Mouse (Mus musculus) heart, adult 11 months (tissue): ENCODE measurements around the gene Tnxb.
"Not testable (repeated sequence)": the region's sequence is repeated elsewhere in the genome, so short reads cannot be mapped to it uniquely, and the experiment has no call there.

Experiments used
- DNase-seq: peaks from one replicate; pipeline ENCODE4 v3.0.0; 2022

Tnxb gene

DNA sequence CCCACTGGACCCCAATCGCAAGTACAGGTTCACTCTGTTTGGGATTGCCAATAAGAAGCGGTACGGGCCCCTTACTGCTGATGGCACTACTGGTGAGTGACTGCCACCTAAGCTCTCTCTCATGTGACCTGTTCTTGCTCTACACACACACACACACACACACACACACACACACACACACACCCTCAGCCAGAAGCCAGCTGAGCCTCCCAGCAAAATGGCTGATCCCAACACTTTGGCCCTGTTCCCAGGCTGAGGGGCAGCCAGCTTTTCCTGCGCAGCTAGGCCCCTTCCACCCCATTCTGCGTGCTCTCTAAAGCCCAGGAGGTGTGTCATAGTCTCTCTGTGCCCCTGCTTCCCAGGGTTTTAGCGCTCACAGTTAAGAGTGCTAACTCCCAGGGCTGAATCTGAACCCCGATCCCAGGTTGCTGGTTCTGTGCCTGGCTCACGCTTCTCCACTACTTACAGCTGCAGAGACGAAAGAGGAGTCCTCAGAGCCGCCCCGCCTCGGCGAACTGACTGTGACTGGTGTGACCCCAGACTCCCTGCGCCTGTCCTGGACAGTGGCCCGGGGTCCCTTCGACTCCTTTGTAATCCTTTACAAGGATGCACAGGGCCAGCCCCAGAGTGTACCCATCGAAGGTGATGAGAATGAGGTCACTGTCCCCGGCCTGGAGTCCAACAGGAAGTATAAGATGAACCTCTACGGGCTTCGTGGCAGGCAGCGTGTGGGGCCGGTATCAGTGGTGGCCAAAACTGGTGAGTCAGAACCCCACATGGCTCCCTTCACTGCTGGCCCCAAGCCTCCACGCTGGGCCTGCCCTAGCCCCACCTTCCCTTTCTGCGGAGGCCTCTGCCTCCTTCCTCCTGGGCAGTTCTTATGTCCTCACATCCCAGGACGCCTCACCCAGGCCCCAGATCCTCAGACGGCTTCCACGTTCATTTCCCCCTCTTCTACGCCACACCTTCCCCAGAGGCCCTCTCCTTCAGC, 15.1 kb downstream of the Tnxb start:
- DNase-seq: peak; percentile 98

DNA sequence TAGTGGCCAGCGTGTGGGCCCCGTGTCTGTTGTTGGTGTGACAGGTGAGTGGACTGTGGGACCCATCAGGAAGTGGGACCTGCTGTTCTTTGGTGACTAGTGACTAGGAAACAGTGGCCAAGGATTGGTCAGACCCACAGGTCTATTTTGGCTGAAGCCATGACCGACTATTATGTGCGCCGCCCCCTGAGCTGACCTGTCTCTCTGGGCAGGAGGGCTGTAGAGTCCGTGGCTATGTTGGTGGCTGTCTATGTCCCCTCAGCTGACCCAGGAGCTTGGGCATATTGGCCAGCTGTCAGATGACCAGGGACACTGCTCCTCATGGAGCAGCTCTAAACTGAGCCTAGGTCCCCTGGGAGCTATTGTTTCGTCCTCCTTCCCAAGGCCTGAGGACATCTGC, 18.6 kb downstream of the Tnxb start:
- peak; percentile 92 for DNase-seq

DNA sequence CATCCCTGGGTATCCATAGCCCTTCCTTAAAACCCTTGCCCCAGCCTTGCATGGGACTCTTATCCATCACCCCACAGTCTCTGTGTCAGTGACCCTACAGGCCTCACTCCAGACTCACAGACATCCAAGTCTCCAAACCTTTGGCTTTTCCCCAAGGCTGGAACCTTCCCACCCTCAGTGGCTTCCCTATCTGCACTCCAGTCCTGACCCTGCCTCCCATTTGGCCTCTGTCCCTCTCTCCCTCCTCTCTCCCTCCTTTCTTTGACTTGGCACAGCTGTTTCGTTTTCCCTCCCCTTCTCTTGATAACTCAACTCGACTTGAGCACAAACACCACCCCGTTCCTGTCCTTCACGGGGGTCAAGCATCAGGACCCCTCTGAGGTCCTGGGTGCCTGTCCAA, 20.1 kb downstream of the Tnxb start:
- DNase-seq: peak; percentile 99

DNA sequence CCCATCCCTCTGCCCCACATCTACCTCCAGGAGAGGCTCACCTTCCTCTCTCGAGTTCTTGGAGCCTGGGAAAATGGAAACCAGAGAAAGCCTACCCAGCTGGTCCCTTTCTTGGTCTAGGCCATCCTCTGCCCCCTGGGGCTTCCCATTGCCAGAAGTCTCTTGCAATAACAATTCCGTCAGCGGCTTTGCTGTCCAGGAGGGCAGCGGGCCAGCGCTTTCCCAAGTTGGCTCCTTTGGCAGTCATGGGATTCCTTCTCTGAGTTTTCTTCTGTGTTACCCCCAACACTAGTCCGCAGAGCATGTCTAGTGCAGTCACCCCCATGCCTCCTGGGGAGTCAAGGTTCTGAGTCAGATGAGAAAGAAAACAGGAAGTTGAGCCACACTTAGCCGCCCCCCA, 22.6 kb downstream of the Tnxb start:
- DNase-seq: peak; percentile 99

DNA sequence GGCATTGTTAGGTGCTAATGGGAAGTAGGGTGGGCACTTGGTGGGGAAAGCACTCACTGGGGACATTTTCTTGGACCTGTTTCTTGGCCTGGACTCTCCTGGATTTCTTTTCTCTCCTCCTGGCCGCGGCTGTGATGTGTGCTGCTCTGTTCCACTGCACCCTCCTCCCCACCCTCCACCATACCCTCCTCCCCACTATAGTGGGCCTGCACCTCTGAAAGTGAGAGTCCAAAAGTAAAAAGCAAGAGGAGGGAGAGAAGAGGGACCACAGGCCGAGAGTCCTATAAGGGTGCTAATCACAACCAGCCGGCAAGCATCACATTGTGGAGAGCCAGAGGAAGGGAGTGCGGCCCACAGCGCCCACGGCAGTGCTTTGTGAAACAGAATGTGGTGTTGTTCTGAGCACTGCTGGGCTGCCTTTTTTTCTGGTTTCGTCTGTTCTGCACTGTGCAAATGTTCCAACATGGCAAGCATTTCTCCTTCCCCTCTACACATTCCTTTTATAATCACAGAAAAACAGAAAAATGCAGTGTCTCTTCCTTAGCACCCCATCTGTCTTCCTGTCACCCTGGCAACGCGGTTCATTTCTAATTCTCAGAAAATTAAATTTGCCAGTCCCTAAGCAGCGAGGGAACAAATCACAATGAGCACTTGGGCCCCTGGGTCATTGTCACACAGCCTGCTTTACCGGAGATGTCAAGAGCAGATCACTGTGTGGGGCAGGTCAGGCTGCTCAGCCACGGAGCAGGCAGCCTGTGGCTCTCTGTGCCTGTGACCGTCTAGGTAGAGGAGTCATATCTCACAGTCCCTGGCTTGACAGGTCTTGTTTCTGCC, 29.5 kb downstream of the Tnxb start:
- DNase-seq: no peak

DNA sequence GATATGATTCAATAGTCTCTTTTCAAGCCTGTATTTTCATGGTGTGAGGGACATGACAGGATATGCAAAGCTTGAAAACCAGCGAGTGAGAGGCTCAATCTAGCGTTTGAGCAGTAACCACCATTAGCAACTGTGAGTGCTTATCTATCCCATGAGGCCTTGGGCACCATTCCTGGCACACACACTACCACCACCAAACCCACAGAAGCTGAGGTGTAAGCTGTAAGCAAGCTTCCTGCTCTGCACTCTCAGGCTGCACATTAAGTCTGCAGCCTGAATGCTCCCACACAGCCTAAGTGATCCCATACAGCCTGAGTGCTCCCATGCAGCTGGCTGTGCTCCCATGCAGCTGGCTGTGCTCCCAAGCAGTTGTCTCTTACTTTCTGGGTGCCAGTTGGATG, 30.3 kb downstream of the Tnxb start:
- DNase-seq: no peak

DNA sequence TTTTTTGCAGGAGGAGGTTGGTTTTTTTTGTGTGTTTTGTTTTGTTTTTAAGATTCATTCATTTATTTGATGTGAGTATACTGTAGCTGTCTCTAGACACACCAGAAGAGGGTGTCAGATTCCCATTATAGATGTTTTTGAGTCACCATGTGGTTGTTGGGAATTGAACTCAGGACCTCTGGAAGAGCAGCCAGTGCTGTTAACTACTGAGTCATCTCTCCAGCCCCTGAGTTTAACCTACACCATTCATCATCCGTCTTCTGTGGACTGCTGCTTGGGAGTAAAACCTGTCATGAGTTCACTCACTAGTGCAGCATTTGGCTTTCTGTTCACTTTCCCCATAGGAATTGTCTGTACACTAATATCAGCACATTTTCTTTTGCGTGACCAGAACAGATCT, 36.1 kb downstream of the Tnxb start:
- not testable (repeated sequence) for DNase-seq

DNA sequence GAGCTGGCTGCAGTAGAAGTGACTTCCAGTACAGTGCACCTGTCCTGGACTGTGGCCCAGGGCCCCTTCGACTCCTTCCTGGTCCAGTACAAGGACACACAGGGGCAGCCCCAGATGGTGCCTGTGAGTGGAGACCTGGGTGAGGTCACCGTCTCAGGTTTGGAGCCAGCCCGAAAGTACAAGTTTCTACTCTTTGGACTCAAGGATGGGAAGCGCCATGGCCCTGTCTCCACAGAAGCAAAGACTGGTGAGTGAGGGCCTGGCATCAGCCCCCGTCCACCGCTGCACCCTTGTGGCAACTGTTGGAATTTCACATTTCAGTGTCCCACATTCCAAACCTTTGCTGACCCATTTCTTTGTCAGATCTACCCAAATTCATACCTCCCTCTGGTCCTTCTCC, 42.6 kb downstream of the Tnxb start:
- DNase-seq: peak; percentile 94

DNA sequence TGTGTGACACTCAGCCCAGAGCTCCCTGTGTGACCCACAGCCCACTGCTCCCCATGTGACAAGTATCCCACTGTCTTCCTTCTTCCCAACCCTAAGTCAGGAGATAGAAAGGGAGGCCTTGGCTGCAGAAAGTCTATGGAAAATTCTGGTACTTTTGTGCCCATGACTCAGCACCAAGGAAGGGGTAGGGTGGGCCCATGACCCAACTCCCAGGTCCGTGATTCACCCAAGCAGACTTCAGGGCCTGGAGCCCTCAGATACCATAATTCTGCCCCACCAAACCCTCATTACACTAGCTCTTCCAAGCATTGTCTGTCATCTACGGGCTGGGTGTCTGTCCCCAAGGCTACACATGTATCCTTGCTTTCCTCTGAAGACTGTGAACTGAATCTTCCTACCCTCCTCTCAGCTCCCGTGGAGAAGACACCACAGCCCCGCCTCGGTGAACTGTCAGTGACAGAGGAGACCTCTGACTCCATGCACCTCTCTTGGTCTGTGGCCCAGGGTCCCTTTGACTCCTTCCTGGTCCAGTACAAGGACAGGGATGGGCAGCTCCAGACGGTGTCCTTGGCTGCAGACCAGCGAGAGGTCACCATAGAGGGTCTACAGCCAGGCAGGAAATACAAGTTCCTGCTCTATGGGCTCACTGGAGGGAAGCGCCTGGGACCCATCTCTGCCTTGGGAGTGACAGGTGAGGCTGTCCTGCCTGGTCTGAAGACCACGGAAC, 44.0 kb downstream of the Tnxb start:
- not testable (repeated sequence) for DNase-seq

DNA sequence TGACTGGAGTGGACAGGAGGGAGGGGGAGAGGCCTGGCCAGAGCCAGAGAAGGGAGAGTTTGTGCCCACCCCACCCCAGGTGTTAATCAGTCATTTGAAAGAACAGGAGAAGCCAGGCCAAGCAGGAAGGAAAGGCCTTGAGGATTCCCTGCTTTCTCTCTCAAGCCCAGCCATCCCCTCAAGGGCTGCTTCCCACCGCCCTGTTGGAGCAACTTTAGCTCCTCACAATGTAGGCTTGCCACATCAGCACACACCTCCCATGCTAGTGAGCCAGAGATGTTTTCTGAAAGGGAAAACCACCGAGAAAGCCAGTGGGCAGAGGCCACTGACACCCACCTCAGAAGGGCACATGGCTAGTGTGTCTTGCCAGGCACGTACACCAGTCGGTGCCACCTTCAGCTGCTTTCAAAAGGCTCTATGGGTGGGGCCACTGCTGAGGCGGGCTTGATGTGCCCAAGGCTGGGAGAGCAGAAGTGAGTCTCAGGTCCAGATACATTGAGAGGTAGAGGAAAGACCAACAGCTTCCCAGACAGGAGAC, 44.6 kb downstream of the Tnxb start:
- not testable (repeated sequence) for DNase-seq

DNA sequence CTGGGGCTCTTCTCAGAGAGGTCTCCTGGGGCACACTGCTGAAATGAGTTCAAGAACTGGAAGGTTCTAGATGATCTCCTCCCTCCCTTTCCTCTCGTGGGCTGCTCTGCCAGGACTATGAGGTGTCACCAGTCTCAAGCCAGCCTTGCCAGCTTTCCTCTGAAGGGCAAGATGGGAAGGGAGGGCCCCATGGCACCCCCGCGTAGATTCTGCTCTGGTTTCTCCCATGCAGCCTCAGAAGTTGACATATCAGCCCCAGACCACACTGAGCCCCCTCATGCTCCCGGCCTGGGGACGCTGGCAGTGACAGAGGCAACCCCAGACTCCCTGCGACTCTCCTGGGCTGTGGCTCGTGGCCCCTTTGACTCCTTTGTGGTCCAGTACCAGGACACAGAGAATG, 45.1 kb downstream of the Tnxb start:
- not testable (repeated sequence) for DNase-seq

DNA sequence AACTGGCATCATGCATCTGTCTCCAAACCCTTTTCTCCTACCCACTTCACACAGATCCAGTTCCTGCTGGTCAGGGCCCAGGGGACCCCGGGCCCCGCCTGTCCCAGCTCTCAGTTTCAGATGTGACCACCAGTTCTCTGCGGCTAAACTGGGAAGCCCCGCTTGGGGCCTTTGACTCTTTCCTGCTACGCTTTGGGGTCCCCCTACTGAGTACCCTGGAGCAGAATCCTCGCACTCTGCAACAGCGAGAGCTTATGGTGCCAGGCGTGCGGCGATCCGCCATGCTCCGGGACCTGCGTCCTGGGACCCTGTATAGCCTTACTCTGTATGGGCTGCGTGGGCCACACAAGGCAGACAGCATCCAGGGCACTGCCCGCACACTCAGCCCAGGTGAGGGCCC, 45.9 kb downstream of the Tnxb start:
- no peak for DNase-seq

DNA sequence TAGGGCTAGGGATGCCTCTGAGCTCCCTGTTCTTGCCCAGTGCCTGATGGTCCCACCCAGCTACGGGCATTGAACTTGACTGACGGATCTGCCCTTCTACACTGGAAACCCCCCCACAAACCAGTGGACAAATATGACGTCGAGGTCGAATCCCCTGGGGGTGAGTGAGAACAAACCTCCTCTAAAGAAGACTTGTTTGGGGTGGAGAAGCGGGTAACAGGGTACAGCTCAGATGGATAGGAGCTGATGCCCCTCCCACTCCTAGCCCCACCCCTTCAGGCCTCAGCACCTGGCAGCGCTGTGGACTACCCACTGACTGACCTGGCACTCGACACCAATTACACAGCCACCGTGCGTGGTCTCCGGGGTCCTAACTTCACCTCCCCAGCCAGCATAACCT, 47.1 kb downstream of the Tnxb start:
- DNase-seq: no peak

DNA sequence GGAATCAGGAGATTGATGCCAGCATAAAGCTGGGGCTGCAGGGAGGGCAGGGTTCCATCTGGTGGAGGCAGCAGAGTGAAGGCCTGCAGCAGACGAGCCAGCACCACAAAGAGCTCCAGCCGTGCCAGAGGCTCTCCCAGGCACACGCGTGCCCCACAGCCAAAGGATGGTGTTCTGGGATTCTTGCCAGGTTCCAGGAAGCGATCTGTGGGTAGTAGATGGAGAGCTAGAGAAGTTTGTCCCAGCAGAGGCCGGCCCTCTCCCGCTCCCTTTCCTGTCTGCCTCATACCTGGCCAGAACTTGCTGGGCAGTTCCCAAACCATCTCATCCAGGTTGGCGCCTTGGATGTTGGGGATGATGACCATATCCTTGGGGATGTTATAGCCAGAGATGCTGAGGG, 49.6 kb downstream of the Tnxb start:
- DNase-seq: not testable (repeated sequence)

DNA sequence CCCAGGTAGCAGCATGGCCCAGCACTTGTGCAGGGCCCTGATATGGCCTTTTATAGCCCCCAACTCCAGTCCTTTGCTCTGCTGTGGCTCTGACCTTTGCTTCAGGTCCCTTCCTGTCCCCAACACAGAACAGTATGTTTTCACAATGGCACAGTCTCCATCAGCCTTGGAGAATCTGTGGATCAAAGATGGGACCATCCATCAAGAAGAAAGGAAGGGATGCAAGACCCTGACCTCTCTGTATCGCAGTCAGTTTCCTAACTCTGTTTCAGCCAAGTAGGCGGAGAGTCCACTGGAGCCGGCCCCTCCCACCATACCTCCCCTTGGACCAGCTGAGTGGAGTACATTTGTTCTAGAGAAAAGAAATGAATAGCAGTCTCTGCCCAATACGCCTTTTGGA, 51.9 kb downstream of the Tnxb start:
- DNase-seq: not testable (repeated sequence)

DNA sequence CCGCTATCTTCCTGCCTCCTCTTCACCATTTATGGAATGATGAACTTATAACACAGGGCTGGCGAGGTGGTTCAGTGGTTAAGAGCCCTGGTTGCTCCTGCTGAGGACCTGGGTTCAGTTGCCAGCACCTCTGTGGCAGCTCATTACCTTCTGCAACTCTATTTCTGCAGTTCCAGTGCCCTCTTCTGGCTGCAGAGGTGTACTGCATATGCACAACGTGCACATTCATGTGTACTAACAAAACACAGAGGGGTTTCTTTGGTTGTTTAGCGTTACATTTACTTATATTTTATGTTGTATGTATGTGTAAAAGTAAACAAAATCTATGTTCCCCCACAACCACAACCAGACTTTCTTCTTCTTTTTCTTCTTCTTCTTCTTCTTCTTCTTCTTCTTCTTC, 52.7 kb downstream of the Tnxb start:
- no peak for DNase-seq

DNA sequence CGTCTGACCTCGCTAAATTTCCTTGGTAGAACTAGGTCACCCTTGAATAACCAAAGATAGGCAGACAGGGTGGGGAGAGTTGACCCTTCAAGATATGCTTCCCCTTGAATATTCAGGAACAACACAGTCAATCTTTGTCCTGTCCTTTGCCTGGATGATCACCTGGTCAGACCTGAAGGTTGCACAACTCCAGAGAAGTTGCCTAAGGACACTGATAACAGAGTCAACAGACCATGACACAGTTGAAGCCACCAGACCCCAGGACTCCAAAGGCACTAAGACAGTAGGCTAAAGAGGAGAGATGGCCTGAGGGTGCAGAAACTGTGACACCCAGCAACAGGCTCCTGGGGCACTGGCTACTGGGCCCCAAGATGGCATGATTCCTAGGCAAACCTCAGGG, 57.6 kb downstream of the Tnxb start:
- peak; percentile 72 for DNase-seq

DNA sequence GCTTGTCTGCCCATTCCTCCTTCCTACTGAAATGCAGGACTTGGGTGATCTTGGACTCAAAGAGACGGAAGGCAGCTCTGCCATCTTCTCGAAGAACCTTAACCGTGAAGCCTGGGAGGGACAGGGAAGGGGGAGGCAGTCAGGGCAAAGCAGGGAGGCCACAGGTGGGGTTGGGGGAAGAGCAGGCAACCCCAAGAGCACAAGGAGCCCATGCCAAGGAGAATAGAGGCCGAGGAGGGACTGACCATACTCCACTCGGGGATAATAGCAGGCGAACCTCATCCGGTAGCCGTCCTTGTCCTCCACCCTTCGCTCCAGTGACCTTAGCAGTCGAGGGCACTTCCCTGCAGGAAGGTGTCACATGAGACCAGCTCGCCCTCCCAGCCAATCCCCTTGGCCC, 58.8 kb downstream of the Tnxb start:
- DNase-seq: peak; percentile 86

DNA sequence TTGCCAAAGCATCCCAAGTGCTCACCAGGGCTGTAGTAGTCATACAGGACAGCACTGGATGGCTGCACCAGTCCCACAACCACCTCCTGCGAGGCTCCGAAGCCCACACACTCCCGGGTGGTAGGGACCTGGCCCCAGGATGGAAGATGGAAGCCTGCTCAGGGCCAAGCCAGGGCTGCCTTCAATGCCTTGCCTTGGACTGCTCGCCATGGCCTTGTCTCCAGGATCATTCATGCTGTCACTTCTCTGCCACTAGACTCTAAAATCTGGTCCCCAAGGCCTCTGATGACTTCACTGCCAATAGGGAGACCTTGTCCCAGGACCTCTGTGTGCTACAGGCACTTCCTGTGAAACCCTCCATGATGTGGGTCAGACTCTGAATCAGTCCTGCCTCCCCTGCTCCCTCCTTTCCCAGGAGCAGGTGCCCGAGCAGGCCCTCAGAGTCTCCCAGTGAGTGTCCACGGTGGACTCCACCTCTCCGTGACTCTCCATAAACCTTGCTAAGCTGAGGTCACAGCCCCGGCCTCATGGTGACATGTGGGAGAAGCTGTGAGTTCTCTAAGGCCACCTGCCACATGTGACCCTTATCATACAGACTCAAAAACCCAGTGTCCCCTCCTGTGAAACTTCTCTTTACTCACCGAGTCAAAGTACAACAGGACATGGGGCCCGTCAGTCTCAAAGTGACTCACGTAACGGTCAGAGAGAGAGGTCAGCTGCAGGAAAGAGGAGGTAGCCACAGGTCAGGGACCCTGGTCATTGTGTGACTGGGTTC, 59.6 kb downstream of the Tnxb start:
- not testable (repeated sequence) for DNase-seq

DNA sequence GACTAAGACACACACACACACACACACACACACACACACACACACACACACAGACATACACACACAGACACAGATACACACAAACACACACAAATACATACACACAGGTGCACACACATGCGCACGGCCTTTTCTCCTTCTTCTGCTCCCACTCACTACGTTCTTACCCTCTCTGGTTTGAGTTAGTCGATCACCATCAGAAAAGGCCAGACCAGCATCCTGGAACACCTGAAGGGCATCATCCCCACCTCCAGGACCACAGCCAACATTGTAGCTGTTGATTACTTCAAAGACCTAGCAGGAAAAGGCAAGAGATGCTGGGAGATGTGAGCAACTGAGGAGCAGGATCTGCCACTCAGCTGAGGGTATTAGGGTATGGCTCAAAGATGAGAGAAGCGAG, 67.1 kb downstream of the Tnxb start:
- DNase-seq: peak; percentile 83

DNA sequence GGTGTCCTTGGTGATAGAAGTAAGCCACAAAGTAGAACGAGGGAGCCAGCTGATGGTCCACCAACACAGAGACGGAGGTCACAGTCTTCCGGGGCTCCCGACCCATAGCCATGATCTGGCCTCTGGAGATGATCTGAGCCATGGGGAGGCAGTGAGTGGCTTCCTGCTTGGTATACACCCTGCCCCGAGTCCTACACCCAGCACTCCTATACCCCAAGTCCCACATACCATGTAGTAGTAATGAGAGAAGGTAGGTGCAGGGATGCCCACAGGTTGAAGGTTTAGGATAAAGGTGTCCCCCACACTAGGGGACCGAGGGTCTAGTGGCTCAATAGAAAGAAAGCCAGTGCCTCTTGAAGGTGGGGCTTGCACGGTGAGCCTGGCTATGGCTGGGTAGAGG, 69.4 kb downstream of the Tnxb start:
- peak; percentile 85 for DNase-seq

DNA sequence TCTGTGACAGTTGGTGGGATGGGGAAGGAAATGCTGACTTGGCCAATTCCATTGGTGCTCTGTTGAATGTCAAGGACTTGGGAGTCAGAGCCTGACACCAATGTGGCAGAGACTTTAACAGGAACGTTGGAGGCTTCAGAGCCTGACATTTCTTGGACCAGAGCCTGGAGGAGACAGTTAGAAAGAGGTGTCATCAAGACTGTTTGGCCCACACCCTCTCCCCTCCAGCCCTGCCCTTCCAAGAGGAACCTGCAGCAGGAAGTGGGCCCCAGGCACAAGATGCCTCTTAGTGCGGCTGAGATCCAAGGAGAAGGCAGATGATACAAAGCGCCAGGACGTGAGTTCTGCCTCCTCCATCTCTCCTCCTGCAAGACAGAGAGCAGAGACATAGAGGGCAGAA, 69.9 kb downstream of the Tnxb start:
- DNase-seq: peak; percentile 89
